Mouse (Mus musculus) liver, postnatal 0 days (tissue): ENCODE data around the gene Acta2. TPM values are rescaled to one million over a fixed set of nuclear protein-coding genes. Genes with fewer than 3 reads are reported as not detected.

Experiments used
- ATAC-seq: fragments of 200-750 bp; cut with Nextera tagmentation; 2 replicates; pipeline ENCODE4 v1.8.0; 2017; ENCODE audit warnings: mild to moderate bottlenecking, moderate library complexity
- DNase-seq: peaks from one replicate; pipeline ENCODE4 v3.0.0-alpha.2; 2016
- H3K27ac ChIP-seq: fragments of 300-500 bp; sonication (generic); 2 replicates; pipeline ENCODE4 v1.5.1; 2014; ENCODE audit warnings: antibody characterized with exemption, moderate library complexity, mild to moderate bottlenecking, low read depth
- H3K27me3 ChIP-seq: fragments of 300-500 bp; sonication (generic); 2 replicates; pipeline ENCODE4 v1.6.1; 2014; ENCODE audit warnings: low read length, control low read depth, mixed read lengths; ENCODE audit not compliant: insufficient read depth
- H3K36me3 ChIP-seq: fragments of 300-500 bp; sonication (generic); replicated peaks from 2 replicates; pipeline ENCODE4 v1.6.1; 2014; ENCODE audit warnings: mild to moderate bottlenecking, control low read depth, low read length, moderate library complexity, mixed read lengths; ENCODE audit not compliant: insufficient read depth
- H3K4me1 ChIP-seq: fragments of 300-500 bp; sonication (generic); 2 replicates; pipeline ENCODE4 v1.6.1; 2014; ENCODE audit warnings: antibody characterized with exemption, mild to moderate bottlenecking, control low read depth; ENCODE audit not compliant: insufficient read depth
- H3K4me2 ChIP-seq: fragments of 300-500 bp; sonication (generic); 2 replicates; pipeline ENCODE4 v1.6.1; 2014; ENCODE audit warnings: low read depth, mild to moderate bottlenecking, low read length, moderate library complexity, mixed read lengths
- H3K4me3 ChIP-seq: fragments of 300-500 bp; sonication (generic); 2 replicates; pipeline ENCODE4 v1.5.1; 2014; ENCODE audit warnings: low read depth, low read length
- H3K9ac ChIP-seq: fragments of 300-500 bp; sonication (generic); replicated peaks from 2 replicates; pipeline ENCODE4 v1.6.1; 2014; ENCODE audit warnings: mild to moderate bottlenecking, moderate library complexity
- H3K9me3 ChIP-seq: fragments of 300-500 bp; sonication (generic); 2 replicates; pipeline ENCODE4 v1.6.1; 2016; ENCODE audit warnings: mild to moderate bottlenecking, control low read depth, low read length, mixed read lengths
- CTCF ChIP-seq: sonication (generic); IDR thresholded peaks from 2 replicates; pipeline ENCODE4 v1.5.1; 2016; ENCODE audit warnings: antibody characterized with exemption, low read depth
- EP300 ChIP-seq: IDR thresholded peaks from 2 replicates; pipeline ENCODE4 v1.6.1; 2016; ENCODE audit warnings: antibody characterized with exemption, low read depth, mild to moderate bottlenecking
- WGBS: fragments of 180-500 bp; shearing (Covaris S2); extraction: QIAGEN DNeasy Blood & Tissue Kit; methylation state at CpG from one replicate; pipeline ENCODE4 v1.1.7; 2014; ENCODE audit not compliant: insufficient replicate concordance; 5-methylcytosine and 5-hydroxymethylcytosine counted together
- polyA plus RNA-seq: library from polyadenylated mRNA; unstranded; fragments of >200 nt; fragmentation: Nextera tagmentation; extraction: Ambion mirVana; gene quantifications from 2 replicates; pipeline ENCODE4 v1.2.1, GENCODE M21; 2015

Gene Acta2
- polyA plus RNA-seq, 1 experiment from 2014 or later: 7.3 TPM

DNA sequence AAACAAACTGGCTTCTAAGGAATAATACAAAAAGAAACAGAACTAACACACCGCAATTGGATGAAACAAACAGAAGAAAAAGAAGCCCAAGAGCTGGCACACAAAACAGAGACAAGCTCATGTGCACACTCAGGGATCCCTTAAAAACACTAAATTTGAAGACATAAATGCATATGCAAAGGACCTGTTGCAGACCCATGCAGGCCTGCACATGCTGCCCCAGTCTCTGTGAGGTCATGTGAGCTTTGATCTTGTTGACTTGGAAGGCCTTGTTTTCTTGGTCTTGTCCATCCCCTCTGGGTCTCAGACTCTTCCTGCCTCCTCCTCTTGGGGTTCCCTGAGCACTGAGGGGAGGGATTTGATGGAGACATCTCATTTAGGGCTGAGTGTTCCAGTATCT, 33.3 kb upstream of the Acta2 start:
- WGBS: 80% methylated on average over 1 of the region's 1 CpGs

DNA sequence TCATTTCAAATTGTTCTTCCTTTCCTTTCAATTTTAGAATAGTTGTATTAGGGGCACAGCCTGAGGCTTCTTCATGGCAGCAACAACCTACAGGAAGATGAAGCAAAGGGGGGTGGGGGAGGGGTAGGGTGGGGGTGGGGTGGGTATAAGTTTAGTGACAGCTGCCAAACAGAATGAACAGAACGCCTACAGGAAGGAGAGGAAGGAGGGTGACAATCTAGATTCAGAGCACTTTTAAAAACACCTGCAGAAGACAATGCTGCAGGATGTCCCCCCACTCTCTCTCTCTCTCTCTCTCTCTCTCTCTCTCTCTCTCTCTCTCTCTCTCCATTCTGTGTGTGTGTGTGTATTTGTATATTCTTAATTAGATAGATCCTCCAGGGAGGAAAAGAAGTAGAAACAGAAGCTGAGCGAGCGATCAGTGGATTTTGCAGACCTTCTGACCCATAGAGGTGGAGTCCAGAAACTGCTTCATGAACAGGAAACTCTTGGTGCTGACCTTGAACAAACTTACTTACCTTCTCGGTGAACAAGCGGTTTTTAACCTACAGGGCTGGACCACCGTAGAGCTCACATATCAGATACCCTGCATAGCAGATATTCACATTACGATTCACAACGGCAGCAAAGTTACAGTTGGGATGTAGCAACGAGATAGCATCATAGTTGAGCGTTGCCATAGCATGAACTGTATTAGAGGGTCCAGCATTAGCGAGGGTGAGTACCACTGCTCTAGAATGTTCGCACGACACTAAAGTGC, 32.4 kb upstream of the Acta2 start:
- DNase-seq: no peak
- Histone ChIP-seq H3K4me1 (peaks cover 13% of the 10 kb centered on the region), H3K4me2 (no peak overlapping the region), H3K27ac (no peak overlapping the region), H3K27me3 (no peaks in the 10 kb centered on the region), H3K4me3 (no peak overlapping the region), H3K9ac (no peak overlapping the region), H3K9me3 (no peaks in the 10 kb centered on the region), H3K36me3 (no peaks in the 10 kb centered on the region)
- no peak for ATAC-seq
- 45% methylated on average over 13 of the region's 13 CpGs for WGBS
- TF ChIP-seq EP300 (no peak), CTCF (no peak)

More for the DNA sequence above, 33.3 kb upstream of the Acta2 start:
- Histone ChIP-seq H3K9ac (no peak overlapping the region), H3K36me3 (no peaks in the 10 kb centered on the region), H3K27me3 (no peaks in the 10 kb centered on the region), H3K27ac (no peak overlapping the region), H3K4me3 (no peak overlapping the region), H3K4me1 (peaks cover 13% of the 10 kb centered on the region), H3K4me2 (no peak overlapping the region), H3K9me3 (no peaks in the 10 kb centered on the region)
- ATAC-seq: no peak
- DNase-seq: no peak
- TF ChIP-seq EP300 (no peak), CTCF (no peak)

DNA sequence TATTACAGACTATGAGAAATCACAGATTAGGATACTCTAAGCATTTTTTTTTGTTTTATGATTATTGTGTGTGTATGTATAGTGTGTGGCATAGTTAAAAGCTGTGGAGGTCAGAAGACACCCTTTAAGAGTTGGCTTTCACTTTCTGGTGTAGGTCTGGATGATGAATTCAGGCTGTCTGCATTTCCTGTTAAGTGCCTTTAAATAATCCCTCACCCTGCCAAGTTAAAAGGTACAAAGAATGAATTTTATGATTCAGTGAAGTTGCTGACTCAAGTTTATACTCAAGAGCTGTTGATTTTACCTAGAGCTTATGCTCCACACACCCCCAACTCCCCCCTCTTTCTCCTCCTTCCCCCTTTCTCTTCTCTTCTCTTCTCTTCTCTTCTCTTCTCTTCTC, 31.8 kb upstream of the Acta2 start:
- ATAC-seq: no peak
- Histone ChIP-seq H3K36me3 (no peaks in the 10 kb centered on the region), H3K4me1 (peaks cover 10% of the 10 kb centered on the region), H3K9me3 (no peaks in the 10 kb centered on the region), H3K4me2 (no peak overlapping the region), H3K9ac (no peak overlapping the region), H3K27me3 (no peaks in the 10 kb centered on the region), H3K27ac (no peak overlapping the region), H3K4me3 (no peak overlapping the region)
- no peak for TF ChIP-seq EP300
- no peak for DNase-seq

DNA sequence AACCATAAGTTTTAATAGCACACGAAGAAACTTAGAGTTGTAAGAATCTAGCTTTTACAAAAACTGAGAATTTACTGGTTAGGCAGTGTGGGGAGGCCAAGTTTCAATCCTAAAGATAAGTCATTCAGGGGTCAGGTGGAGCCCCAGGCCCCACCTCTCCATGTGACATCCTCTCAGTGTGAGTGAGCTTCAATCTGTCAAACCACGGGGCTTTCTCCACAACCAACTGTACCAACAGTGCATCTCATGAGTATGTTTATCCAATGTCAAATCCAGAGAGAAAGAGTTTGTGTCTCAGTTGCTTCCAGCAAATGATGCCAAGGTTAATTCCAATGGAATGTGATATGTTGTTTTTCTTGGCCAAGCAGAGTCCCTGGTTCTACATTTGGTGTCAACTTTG, 29.4 kb upstream of the Acta2 start:
- 35% methylated on average over 2 of the region's 2 CpGs for WGBS
- H3K4me1 ChIP-seq: peaks cover 4% of the 10 kb centered on the region; the same call in 1 of the 2 replicates
- no peak for TF ChIP-seq CTCF
- no peak for TF ChIP-seq EP300

DNA sequence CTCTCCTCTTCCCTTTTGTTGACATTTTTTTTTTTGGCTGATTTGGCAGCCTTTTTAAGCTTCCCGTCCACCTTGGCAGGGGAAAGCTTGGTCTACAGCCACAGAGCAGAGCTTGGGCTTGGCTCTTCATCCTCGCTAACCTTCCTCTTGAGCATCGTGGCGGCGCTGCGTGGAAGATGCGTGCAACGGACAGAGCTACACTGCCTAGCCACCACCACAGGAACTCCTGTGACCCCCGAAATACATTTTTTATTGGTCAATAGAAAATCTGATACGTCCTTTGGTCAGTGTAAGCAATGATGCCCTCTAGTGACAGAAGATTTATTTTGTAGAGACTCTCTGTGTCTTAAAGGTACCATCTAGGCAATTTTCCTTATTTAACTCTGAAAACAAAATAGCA, 29.0 kb upstream of the Acta2 start:
- Histone ChIP-seq H3K27ac (no peak overlapping the region), H3K27me3 (no peaks in the 10 kb centered on the region), H3K36me3 (no peaks in the 10 kb centered on the region), H3K4me3 (peak overlapping the region; percentile 8; the same call in 1 of the 2 replicates), H3K9ac (no peak overlapping the region), H3K4me1 (no peaks in the 10 kb centered on the region), H3K4me2 (peak overlapping the region; percentile 43), H3K9me3 (no peaks in the 10 kb centered on the region)
- ATAC-seq (no peak), DNase-seq (no peak)
- TF ChIP-seq EP300: no peak
- TF ChIP-seq CTCF: peak; percentile 53
- WGBS: 44% methylated on average over 10 of the region's 10 CpGs

More for the DNA sequence above, 29.4 kb upstream of the Acta2 start:
- no peaks in the 10 kb centered on the region for H3K27me3 ChIP-seq
- H3K36me3 ChIP-seq: no peaks in the 10 kb centered on the region
- DNase-seq (no peak), ATAC-seq (no peak)
- H3K27ac ChIP-seq: no peak overlapping the region
- H3K9me3 ChIP-seq: no peaks in the 10 kb centered on the region
- H3K4me2 ChIP-seq: no peak overlapping the region
- no peak overlapping the region for H3K4me3 ChIP-seq
- no peak overlapping the region for H3K9ac ChIP-seq

DNA sequence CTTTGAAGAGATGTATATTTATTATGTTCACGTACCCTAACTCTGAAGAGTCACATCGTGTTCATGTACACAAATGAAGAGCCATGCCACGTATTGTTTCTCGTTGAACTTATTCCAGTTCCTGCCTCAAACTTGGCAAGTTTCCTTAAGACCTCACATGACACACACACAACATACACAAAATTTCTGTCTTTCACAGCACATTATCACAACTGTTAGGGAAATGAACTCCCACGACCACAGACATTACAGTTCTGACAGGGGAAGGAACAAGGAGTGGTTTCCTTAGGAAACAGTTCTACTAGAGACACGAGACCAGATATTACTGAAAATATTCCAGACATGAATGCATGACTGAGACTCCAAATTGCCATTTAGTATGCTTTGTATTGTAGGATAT, 28.2 kb upstream of the Acta2 start:
- H3K27ac ChIP-seq: no peak overlapping the region
- no peaks in the 10 kb centered on the region for H3K36me3 ChIP-seq
- H3K27me3 ChIP-seq: no peaks in the 10 kb centered on the region
- TF ChIP-seq EP300: no peak
- TF ChIP-seq CTCF: no peak
- H3K9ac ChIP-seq: no peak overlapping the region
- no peak overlapping the region for H3K4me2 ChIP-seq
- H3K4me3 ChIP-seq: no peak overlapping the region
- no peaks in the 10 kb centered on the region for H3K9me3 ChIP-seq
- DNase-seq (no peak), ATAC-seq (no peak)
- 45% methylated on average over 6 of the region's 6 CpGs for WGBS
- H3K4me1 ChIP-seq: no peaks in the 10 kb centered on the region
